Comparison of ENCODE assay signal across 17 mouse cellular contexts in the genomic region with DNA sequence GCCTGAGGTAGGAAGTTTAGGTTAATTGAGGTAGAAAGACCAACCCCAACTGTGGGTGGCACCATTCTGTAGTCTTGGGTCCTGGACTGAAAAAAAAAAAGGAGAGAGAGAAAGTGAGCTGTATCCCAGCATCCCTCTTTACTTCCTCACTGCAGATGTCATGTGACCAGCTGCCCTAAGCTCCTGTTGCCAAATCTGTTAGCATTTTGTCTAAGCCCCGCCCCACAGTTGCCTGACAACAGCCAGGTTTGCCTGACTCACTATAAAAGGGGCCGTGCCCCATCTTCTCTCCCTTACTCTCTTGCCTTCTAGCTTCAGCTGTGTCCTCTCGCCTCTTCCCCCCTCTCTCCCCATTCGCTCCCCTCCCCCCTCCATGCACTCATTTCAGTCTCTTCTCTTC. TPM values are rescaled to one million over a fixed set of nuclear protein-coding genes. Genes with fewer than 3 reads are reported as not detected.
DNase-seq lines count a peak whose midpoint lies in the region; ATAC-seq and TF ChIP-seq lines count a peak whose summit lies in the region.
"Had no signal": no experiment of that assay in that cellular context is flagged by ENCODE, and none has a peak within 500 bp of the region (broad histone marks: within the 10 kb centered on the region; RNA-seq: fewer than 3 reads in every experiment).

No protein-coding gene starts in this region.

- no peak overlapping the region for H3K9ac ChIP-seq in CH12.LX (ENCODE audit: insufficient read depth, low read depth)
- H3K9ac ChIP-seq in embryonic facial prominence, embryonic 11.5 days (replicated peaks; ENCODE audit: low read length): no peak overlapping the region
- H3K9ac ChIP-seq: forebrain, embryonic 15.5 days; heart, embryonic 13.5 days; hindbrain, embryonic 14.5 days; liver, embryonic 12.5 days had no signal

- no peaks in the 10 kb centered on the region for H3K36me3 ChIP-seq in CH12.LX (replicated peaks in 1 of 2; ENCODE audit: control insufficient read depth in 1 of 2, insufficient read depth in 1 of 2, low read length in 1 of 2)
- H3K36me3 ChIP-seq in embryonic facial prominence, embryonic 11.5 days (replicated peaks; ENCODE audit: control insufficient read depth, insufficient read depth, low read depth, low read length): no peaks in the 10 kb centered on the region
- H3K36me3 ChIP-seq in hindbrain, embryonic 10.5 days: no peaks in the 10 kb centered on the region
- H3K36me3 ChIP-seq: forebrain, embryonic 15.5 days; heart, embryonic 13.5 days; liver, embryonic 12.5 days; midbrain, embryonic 10.5 days had no signal

- ATAC-seq in embryonic facial prominence, embryonic 11.5 days (replicated peaks; ENCODE audit: insufficient number of reproducible peaks, low FRiP score, low TSS enrichment, low read depth): no peak
- ATAC-seq: forebrain, embryonic 15.5 days; liver, embryonic 12.5 days had no signal

- H3K9me3 ChIP-seq in CH12.LX (replicated peaks; ENCODE audit: low read length): no peaks in the 10 kb centered on the region
- no peaks in the 10 kb centered on the region for H3K9me3 ChIP-seq in embryonic facial prominence, embryonic 11.5 days (replicated peaks; ENCODE audit: control insufficient read depth, low read length)
- H3K9me3 ChIP-seq in hindbrain, embryonic 10.5 days: no peaks in the 10 kb centered on the region
- H3K9me3 ChIP-seq: forebrain, embryonic 15.5 days; heart, embryonic 13.5 days; liver, embryonic 12.5 days; midbrain, embryonic 10.5 days had no signal

- H3K4me3 ChIP-seq in CH12.LX (replicated peaks in 1 of 3; ENCODE audit: low read depth in 2 of 3, low read length in 2 of 3, poor library complexity in 1 of 3): no peak overlapping the region
- no peak overlapping the region for H3K4me3 ChIP-seq in embryonic facial prominence, embryonic 11.5 days (ENCODE audit: low read depth, low read length)
- no peak overlapping the region for H3K4me3 ChIP-seq in hindbrain, embryonic 10.5 days
- H3K4me3 ChIP-seq: forebrain, embryonic 15.5 days; heart, embryonic 13.5 days; liver, embryonic 12.5 days; midbrain, embryonic 10.5 days had no signal

- H3K27ac ChIP-seq in CH12.LX (ENCODE audit: insufficient read depth, low read depth): no peak overlapping the region
- H3K27ac ChIP-seq in embryonic facial prominence, embryonic 11.5 days (replicated peaks; ENCODE audit: low read depth, low read length): no peak overlapping the region
- no peak overlapping the region for H3K27ac ChIP-seq in hindbrain, embryonic 10.5 days
- H3K27ac ChIP-seq: forebrain, embryonic 15.5 days; heart, embryonic 13.5 days; hindbrain, embryonic 14.5 days; kidney, postnatal 0 days; liver, embryonic 12.5 days; midbrain, embryonic 10.5 days had no signal

- H3K4me1 ChIP-seq in CH12.LX (ENCODE audit: control insufficient read depth in 1 of 2, insufficient read depth in 2 of 2): peaks cover 5 to 6% of the 10 kb centered on the region in 2 experiments
- H3K4me1 ChIP-seq in embryonic facial prominence, embryonic 11.5 days (ENCODE audit: control insufficient read depth, insufficient read depth, low read length): no peaks in the 10 kb centered on the region
- H3K4me1 ChIP-seq in hindbrain, embryonic 10.5 days (replicated peaks): peaks cover 10% of the 10 kb centered on the region
- H3K4me1 ChIP-seq: forebrain, embryonic 15.5 days; liver, embryonic 12.5 days had no signal

- H3K79me2 ChIP-seq in CH12.LX (replicated peaks; ENCODE audit: control insufficient read depth, extremely low read depth, insufficient read depth, poor library complexity, severe bottlenecking): no peaks in the 10 kb centered on the region

- TF ChIP-seq RAD21 in CH12.LX (IDR thresholded peaks at IDR 0.05; ENCODE audit: low read depth, low read length): no peak

- no peaks in the 10 kb centered on the region for H3K27me3 ChIP-seq in CH12.LX (replicated peaks)
- H3K27me3 ChIP-seq in embryonic facial prominence, embryonic 11.5 days (ENCODE audit: control insufficient read depth, insufficient read depth, low read length): no peaks in the 10 kb centered on the region
- H3K27me3 ChIP-seq in hindbrain, embryonic 10.5 days (ENCODE audit: insufficient read depth, poor library complexity, severe bottlenecking): no peaks in the 10 kb centered on the region; the same call in 1 of the 2 replicates
- H3K27me3 ChIP-seq: forebrain, embryonic 15.5 days; heart, embryonic 13.5 days; liver, embryonic 12.5 days had no signal

- 32% methylated on average over 4 of the region's 4 CpGs for WGBS in embryonic facial prominence, embryonic 11.5 days
- WGBS in hindbrain, embryonic 10.5 days: 48% methylated on average over 4 of the region's 4 CpGs

- dilution Hi-C loops in CH12.LX (cut with MboI; ENCODE audit: extremely low pct_ligation_motif_present, extremely low pct_unique_long_range_greater_than_20kb, low sequenced_read_pairs): no loop called here

- no peak for TF ChIP-seq POLR2A in CH12.LX (IDR thresholded peaks at IDR 0.05; ENCODE audit: low read depth, low read length)

- in situ Hi-C loops in CH12.LX (cut with MboI; ENCODE audit: low pct_ligation_motif_present, low pct_unique_long_range_greater_than_20kb, low sequenced_read_pairs): no loop called here

- TF ChIP-seq EP300 in CH12.LX (IDR thresholded peaks at IDR 0.05; ENCODE audit: low read length): no peak

- no peak for TF ChIP-seq CTCF in CH12.LX (conservative IDR thresholded peaks at IDR 0.05 in 1 of 2, IDR thresholded peaks at IDR 0.05 in 1 of 2; ENCODE audit: low read depth in 2 of 2, low read length in 2 of 2)

- DNase-seq in adrenal gland, postnatal 10 days: peak; percentile 22
- DNase-seq in adrenal gland, postnatal 4 days (ENCODE audit: low spot score in 2 of 2): no peak
- peak; percentile 15 to 44 for DNase-seq in kidney, postnatal 36 days
- DNase-seq in kidney, postnatal 10 days: no peak
- peak; percentile 19 for DNase-seq in CH12.LX (ENCODE audit: extremely low read depth)
- DNase-seq in embryonic facial prominence, embryonic 11.5 days (ENCODE audit: low spot score): peak; percentile 61
- DNase-seq in left cerebral cortex, adult 18-20 months (ENCODE audit: low spot score in 2 of 2): no peak
- no peak for DNase-seq in hindbrain, embryonic 10.5 days (ENCODE audit: low spot score)
- DNase-seq: cerebellum, adult 9-10 months; retina, postnatal 1 day; right cerebral cortex, postnatal 4 days had no signal

- H3K4me2 ChIP-seq in CH12.LX (ENCODE audit: insufficient read depth, low read depth, poor library complexity, severe bottlenecking): no peak overlapping the region
- H3K4me2 ChIP-seq in embryonic facial prominence, embryonic 11.5 days (ENCODE audit: low read depth, low read length): no peak overlapping the region
- H3K4me2 ChIP-seq: forebrain, embryonic 15.5 days; heart, embryonic 13.5 days; hindbrain, embryonic 14.5 days; liver, embryonic 12.5 days had no signal

TF ChIP-seq in CH12.LX, 34 proteins besides CTCF, POLR2A, EP300 and RAD21:
- TF ChIP-seq POLR2AphosphoS2 (IDR thresholded peaks at IDR 0.05; ENCODE audit: low read depth, low read length) (no peak), MAFK (IDR thresholded peaks at IDR 0.05; ENCODE audit: insufficient replicate concordance, low read length) (no peak), PAX5 (IDR thresholded peaks at IDR 0.05; ENCODE audit: low read length) (no peak), TBP (conservative IDR thresholded peaks at IDR 0.05; ENCODE audit: low read depth, low read length) (no peak), JUND (conservative IDR thresholded peaks at IDR 0.05; ENCODE audit: low read depth, low read length) (no peak), SIN3A (IDR thresholded peaks at IDR 0.05; ENCODE audit: low read length) (no peak), SMC3 (IDR thresholded peaks at IDR 0.05; ENCODE audit: low read depth, low read length) (no peak), ZMIZ1 (IDR thresholded peaks at IDR 0.05; ENCODE audit: low read depth, low read length) (no peak), ZNF384 (IDR thresholded peaks at IDR 0.05; ENCODE audit: low read depth, low read length) (no peak), USF1 (IDR thresholded peaks at IDR 0.05; ENCODE audit: low read depth, low read length) (no peak), IRF4 (IDR thresholded peaks at IDR 0.05; ENCODE audit: low read depth, low read length) (no peak), MXI1 (IDR thresholded peaks at IDR 0.05; ENCODE audit: low read depth, low read length) (no peak), ELF1 (IDR thresholded peaks at IDR 0.05; ENCODE audit: low read depth, low read length) (no peak), NELFE (IDR thresholded peaks at IDR 0.05; ENCODE audit: low read depth, low read length) (no peak), KAT2A (IDR thresholded peaks at IDR 0.05; ENCODE audit: insufficient replicate concordance, low read length) (no peak), USF2 (conservative IDR thresholded peaks at IDR 0.05; ENCODE audit: low read depth, low read length) (no peak), MAX (IDR thresholded peaks at IDR 0.05; ENCODE audit: low read length) (no peak), GABPA (IDR thresholded peaks at IDR 0.05; ENCODE audit: insufficient replicate concordance, low read depth, low read length) (no peak), CHD1 (IDR thresholded peaks at IDR 0.05; ENCODE audit: low read depth, low read length) (no peak), JUN (IDR thresholded peaks at IDR 0.05; ENCODE audit: insufficient read depth, low read depth, low read length) (no peak)

RNA-seq across cellular contexts. Expression of gene Casz1, which starts 45.4 kb away (rescaled TPM):
- total RNA-seq in adrenal gland, postnatal 10 days (2021): 10 to 100 TPM in 1 of 2 experiments, 1 to 10 TPM in 1; 7.4 to 10.9 TPM
- 10 to 100 TPM; 10.1 to 15.6 TPM for total RNA-seq in adrenal gland, postnatal 4 days (2021)
- total RNA-seq in CH12.LX (2012; rRNA removed): 0.13 and 0.17 TPM in 2 replicates
- 0.12 and 0.23 TPM in 2 replicates for total RNA-seq in CH12.LX (2014; rRNA removed)
- 0.36 and 0.37 TPM in 2 replicates for polyA plus RNA-seq in CH12.LX (2012; ENCODE audit: insufficient read length, low read depth)
- polyA plus RNA-seq in embryonic facial prominence, embryonic 11.5 days (2014; fragmentation: Nextera tagmentation; extraction: Ambion mirVana): 1.1 and 2.9 TPM in 2 replicates
- total RNA-seq in left cerebral cortex, adult 18-20 months (2021): 1 to 10 TPM; 1.2 to 1.4 TPM
- 13.8 and 14.4 TPM in 2 replicates for polyA plus RNA-seq in hindbrain, embryonic 10.5 days (2016; fragmentation: Nextera tagmentation; extraction: Ambion mirVana)

Comparison
In these comparisons a context has a peak if more than half of its experiments do, and no peak if none do; other contexts are left out.
1. DNase-seq: peak in adrenal gland, postnatal 10 days (single experiment), kidney, postnatal 36 days (2 of 2), CH12.LX (single experiment) and embryonic facial prominence, embryonic 11.5 days (single experiment); none in adrenal gland, postnatal 4 days (0 of 2), kidney, postnatal 10 days (single experiment), left cerebral cortex, adult 18-20 months (0 of 2) and hindbrain, embryonic 10.5 days (single experiment).